Comparison of ENCODE assay signal across 8 mouse cellular contexts in genomic region chr11:16412609-16413008, GRCm38 (mm10).
DNase-seq lines count a peak whose midpoint lies in the region; ATAC-seq lines count a peak whose summit lies in the region.
"Had no signal": no experiment of that assay in that cellular context is flagged by ENCODE, and none has a peak within 500 bp of the region (broad histone marks: within the 10 kb centered on the region; RNA-seq: fewer than 3 reads in every experiment).

No protein-coding gene starts in this region.

- no peak overlapping the region for H3K4me2 ChIP-seq in hindbrain, embryonic 13.5 days
- H3K4me2 ChIP-seq: heart, embryonic 15.5 days had no signal

- H3K9me3 ChIP-seq in embryonic facial prominence, embryonic 10.5 days, result no peaks in the 10 kb centered on the region
- H3K9me3 ChIP-seq in hindbrain, embryonic 13.5 days, result no peaks in the 10 kb centered on the region
- H3K9me3 ChIP-seq: heart, embryonic 15.5 days had no signal

- peak; percentile 79 for DNase-seq in ES-CJ7 (ENCODE audit: low read depth, low spot score)
- peak; percentile 11 for DNase-seq in adrenal gland, adult 8-10 months
- DNase-seq in embryonic facial prominence, embryonic 10.5 days (ENCODE audit: low spot score), result peak; percentile 50
- DNase-seq in layer of hippocampus, adult 9-10 months (ENCODE audit: low spot score), result peak; percentile 12
- peak; percentile 22 for DNase-seq in lung, postnatal 25 days (ENCODE audit: low spot score)
- DNase-seq in skeletal muscle tissue, adult 2 months (ENCODE audit: low read depth, low spot score), result peak; percentile 32

- WGBS in embryonic facial prominence, embryonic 10.5 days, result 23% methylated on average over 4 of the region's 4 CpGs
- 24% methylated on average over 4 of the region's 4 CpGs for WGBS in hindbrain, embryonic 13.5 days

- H3K4me3 ChIP-seq in embryonic facial prominence, embryonic 10.5 days, result no peak overlapping the region
- H3K4me3 ChIP-seq in hindbrain, embryonic 13.5 days, result no peak overlapping the region
- H3K4me3 ChIP-seq: heart, embryonic 15.5 days had no signal

- H3K27me3 ChIP-seq in embryonic facial prominence, embryonic 10.5 days (replicated peaks; ENCODE audit: low read depth, poor library complexity, severe bottlenecking), result no peaks in the 10 kb centered on the region
- no peaks in the 10 kb centered on the region for H3K27me3 ChIP-seq in hindbrain, embryonic 13.5 days
- H3K27me3 ChIP-seq: heart, embryonic 15.5 days had no signal

- H3K9ac ChIP-seq in hindbrain, embryonic 13.5 days, result no peak overlapping the region
- H3K9ac ChIP-seq: heart, embryonic 15.5 days had no signal

- H3K27ac ChIP-seq in embryonic facial prominence, embryonic 10.5 days (replicated peaks), result no peak overlapping the region
- H3K27ac ChIP-seq in hindbrain, embryonic 13.5 days, result no peak overlapping the region
- H3K27ac ChIP-seq: heart, embryonic 15.5 days had no signal

- ATAC-seq in hindbrain, embryonic 13.5 days (ENCODE audit: low FRiP score), result peak; percentile 91

- no peaks in the 10 kb centered on the region for H3K36me3 ChIP-seq in embryonic facial prominence, embryonic 10.5 days (replicated peaks)
- H3K36me3 ChIP-seq in hindbrain, embryonic 13.5 days, result no peaks in the 10 kb centered on the region
- H3K36me3 ChIP-seq: heart, embryonic 15.5 days had no signal

- H3K4me1 ChIP-seq in embryonic facial prominence, embryonic 10.5 days, result no peaks in the 10 kb centered on the region
- H3K4me1 ChIP-seq in hindbrain, embryonic 13.5 days (replicated peaks), result no peaks in the 10 kb centered on the region
- H3K4me1 ChIP-seq: heart, embryonic 15.5 days had no signal

Comparison
In these comparisons a context has a peak if more than half of its experiments do, and no peak if none do; other contexts are left out.
1. DNase-seq: peak in every context shown above with its lines; median percentile 79 in ES-CJ7; 50 in embryonic facial prominence, embryonic 10.5 days; 32 in skeletal muscle tissue, adult 2 months; 22 in lung, postnatal 25 days; 12 in layer of hippocampus, adult 9-10 months; 11 in adrenal gland, adult 8-10 months.